13 mouse cellular contexts compared by ENCODE assay signal in the genomic region with DNA sequence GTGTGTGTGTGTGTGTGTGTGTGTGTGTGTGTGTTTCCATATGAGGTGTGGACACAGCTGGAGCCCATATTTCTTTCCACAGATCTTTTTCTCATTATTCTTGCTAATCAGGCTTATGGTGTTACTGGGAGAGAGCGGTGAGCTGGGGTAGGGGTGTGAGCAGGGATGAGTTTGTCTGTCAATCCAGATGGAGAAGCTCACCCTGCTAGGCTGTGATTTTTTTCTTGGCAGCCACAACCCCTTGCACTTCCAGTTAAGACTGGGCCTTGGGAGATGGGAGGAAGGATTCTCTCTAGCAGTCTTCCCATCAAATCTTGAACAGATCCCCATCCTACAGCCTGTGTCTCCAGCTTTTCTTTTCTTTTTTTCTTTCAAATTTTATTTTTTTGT. TPM values are rescaled to one million over a fixed set of nuclear protein-coding genes. Genes with fewer than 3 reads are reported as not detected.
DNase-seq lines count a peak whose midpoint lies in the region; ATAC-seq and TF ChIP-seq lines count a peak whose summit lies in the region.
"Had no signal": no experiment of that assay in that cellular context is flagged by ENCODE, and none has a peak within 500 bp of the region (broad histone marks: within the 10 kb centered on the region; RNA-seq: fewer than 3 reads in every experiment).

No protein-coding gene starts in this region.

- 78% methylated on average over 1 of the region's 1 CpGs for WGBS in kidney, embryonic 15.5 days
- 43% methylated on average over 1 of the region's 1 CpGs for WGBS in hindbrain, embryonic 15.5 days
- 57% methylated on average over 1 of the region's 1 CpGs for WGBS in stomach, postnatal 0 days

- H3K4me2 ChIP-seq in kidney, embryonic 15.5 days = no peak overlapping the region
- no peak overlapping the region for H3K4me2 ChIP-seq in hindbrain, embryonic 15.5 days
- H3K4me2 ChIP-seq in stomach, postnatal 0 days (replicated peaks; ENCODE audit: low read depth) = no peak overlapping the region

- H3K4me1 ChIP-seq in kidney, embryonic 15.5 days = peaks cover 33% of the 10 kb centered on the region
- peaks cover 2% of the 10 kb centered on the region; the same call in 1 of the 2 replicates for H3K4me1 ChIP-seq in testis, adult 2 months (ENCODE audit: control insufficient read depth, insufficient read depth, low read length)
- H3K4me1 ChIP-seq in hindbrain, embryonic 15.5 days (replicated peaks) = peaks cover 21% of the 10 kb centered on the region
- H3K4me1 ChIP-seq in stomach, postnatal 0 days (replicated peaks; ENCODE audit: control insufficient read depth, insufficient read depth) = 0 out of 2 replicates have a peak, but pooled peaks cover 4% of the 10 kb centered on the region

- H3K36me3 ChIP-seq in kidney, embryonic 15.5 days = peaks cover 23% of the 10 kb centered on the region
- no peaks in the 10 kb centered on the region for H3K36me3 ChIP-seq in testis, adult 2 months (ENCODE audit: control insufficient read depth, insufficient read depth, low read length)
- H3K36me3 ChIP-seq in hindbrain, embryonic 15.5 days = peaks cover 24% of the 10 kb centered on the region
- peaks cover 2% of the 10 kb centered on the region; the same call in 1 of the 2 replicates for H3K36me3 ChIP-seq in stomach, postnatal 0 days (ENCODE audit: control insufficient read depth, insufficient read depth, low read length)
- H3K36me3 ChIP-seq: G1E had no signal

- no peak overlapping the region for H3K4me3 ChIP-seq in kidney, embryonic 15.5 days (replicated peaks)
- no peak overlapping the region for H3K4me3 ChIP-seq in testis, adult 2 months (ENCODE audit: control insufficient read depth, low read depth, low read length)
- no peak overlapping the region for H3K4me3 ChIP-seq in hindbrain, embryonic 15.5 days
- H3K4me3 ChIP-seq in stomach, postnatal 0 days (ENCODE audit: low read depth, low read length) = no peak overlapping the region
- H3K4me3 ChIP-seq: layer of hippocampus, adult 2 months had no signal

- no peak for TF ChIP-seq POLR2A in testis, adult 2 months (IDR thresholded peaks at IDR 0.05; ENCODE audit: control insufficient read depth, low read depth, low read length)

- DNase-seq in kidney, adult 8-10 months = no peak
- DNase-seq in testis, postnatal 14 days (ENCODE audit: low spot score) = no peak
- peak; percentile 46 for DNase-seq in stomach, postnatal 0 days (ENCODE audit: low spot score)
- DNase-seq: adrenal gland, postnatal 14 days; cerebellum, adult 9-10 months; liver had no signal

- no peaks in the 10 kb centered on the region for H3K27me3 ChIP-seq in kidney, embryonic 15.5 days
- no peaks in the 10 kb centered on the region for H3K27me3 ChIP-seq in testis, adult 2 months (ENCODE audit: control insufficient read depth, insufficient read depth, low read length)
- H3K27me3 ChIP-seq in hindbrain, embryonic 15.5 days = no peaks in the 10 kb centered on the region
- H3K27me3 ChIP-seq in stomach, postnatal 0 days (ENCODE audit: control insufficient read depth, insufficient read depth, low read length) = no peaks in the 10 kb centered on the region

- H3K27ac ChIP-seq in kidney, embryonic 15.5 days = peak overlapping the region; percentile 68
- peak overlapping the region; percentile 12; the same call in 1 of the 2 replicates for H3K27ac ChIP-seq in testis, adult 2 months (ENCODE audit: control insufficient read depth, insufficient read depth, low read depth, low read length)
- H3K27ac ChIP-seq in hindbrain, embryonic 15.5 days (replicated peaks) = 0 out of 2 replicates have a peak overlapping the region, but pooled peaks have one; percentile 43
- peak overlapping the region; percentile 88 for H3K27ac ChIP-seq in stomach, postnatal 0 days (replicated peaks)

- no peak for TF ChIP-seq EP300 in stomach, postnatal 0 days (optimal IDR thresholded peaks at IDR 0.05)

- H3K9me3 ChIP-seq in kidney, embryonic 15.5 days (replicated peaks) = no peaks in the 10 kb centered on the region
- no peaks in the 10 kb centered on the region for H3K9me3 ChIP-seq in hindbrain, embryonic 15.5 days
- no peaks in the 10 kb centered on the region for H3K9me3 ChIP-seq in stomach, postnatal 0 days (ENCODE audit: control insufficient read depth, low read length)
- H3K9me3 ChIP-seq: G1E had no signal

- no peak for TF ChIP-seq CTCF in testis, adult 2 months (IDR thresholded peaks at IDR 0.05; ENCODE audit: control insufficient read depth, insufficient read depth, insufficient replicate concordance, low read depth, low read length)
- TF ChIP-seq CTCF in stomach, postnatal 0 days (IDR thresholded peaks at IDR 0.05; ENCODE audit: low read depth) = no peak

- H3K9ac ChIP-seq in kidney, embryonic 15.5 days = no peak overlapping the region
- no peak overlapping the region for H3K9ac ChIP-seq in hindbrain, embryonic 15.5 days
- H3K9ac ChIP-seq in stomach, postnatal 0 days (ENCODE audit: low read length) = no peak overlapping the region

- no peak for ATAC-seq in kidney, embryonic 15.5 days (replicated peaks; ENCODE audit: low FRiP score)
- no peak for ATAC-seq in hindbrain, embryonic 15.5 days (ENCODE audit: low FRiP score, low read depth)
- ATAC-seq in stomach, postnatal 0 days (ENCODE audit: low FRiP score, low TSS enrichment) = 0 out of 2 replicates have a peak, but pooled peaks have one; percentile 10
- ATAC-seq in granulocyte monocyte progenitor cell, adult 5-6 weeks (replicated peaks; ENCODE audit: poor library complexity, severe bottlenecking) = no peak
- ATAC-seq in cerebellum, adult (ENCODE audit: insufficient number of reproducible peaks, low FRiP score, low TSS enrichment) = no peak

RNA-seq across cellular contexts. Expression of a gene that starts 32.9 kb away (rescaled TPM):
- polyA plus RNA-seq in kidney, embryonic 15.5 days (2015; fragmentation: Nextera tagmentation; extraction: Ambion mirVana) = 6.1 and 6.3 TPM in 2 replicates
- 1.1 and 1.3 TPM in 2 replicates for polyA plus RNA-seq in testis, adult 2 months (2012; rRNA removed)
- 12.2 and 13.3 TPM in 2 replicates for polyA plus RNA-seq in hindbrain, embryonic 15.5 days (2015; fragmentation: Nextera tagmentation; extraction: Ambion mirVana)
- 4.2 and 4.7 TPM in 2 replicates for polyA plus RNA-seq in stomach, postnatal 0 days (2015; fragmentation: Nextera tagmentation; extraction: Ambion mirVana)
- total RNA-seq in granulocyte monocyte progenitor cell, adult 5-6 weeks (2014; fragmentation: Nextera tagmentation) = 2.4 and 3.2 TPM in 2 replicates
- total RNA-seq in granulocyte monocyte progenitor cell, adult 5-6 weeks (2017) = 1.1 and 1.4 TPM in 2 replicates
- polyA plus RNA-seq: G1E had no signal

RNA-seq across cellular contexts. Expression of a gene that starts 48.0 kb away (rescaled TPM):
- 32.4 and 32.6 TPM in 2 replicates for polyA plus RNA-seq in kidney, embryonic 15.5 days (2015; fragmentation: Nextera tagmentation; extraction: Ambion mirVana)
- 39.6 and 46.7 TPM in 2 replicates for polyA plus RNA-seq in testis, adult 2 months (2012; rRNA removed)
- polyA plus RNA-seq in hindbrain, embryonic 15.5 days (2015; fragmentation: Nextera tagmentation; extraction: Ambion mirVana) = 35.9 and 36.8 TPM in 2 replicates
- polyA plus RNA-seq in stomach, postnatal 0 days (2015; fragmentation: Nextera tagmentation; extraction: Ambion mirVana) = 11.1 and 11.3 TPM in 2 replicates
- total RNA-seq in granulocyte monocyte progenitor cell, adult 5-6 weeks (2014; fragmentation: Nextera tagmentation) = 92.5 and 103 TPM in 2 replicates
- total RNA-seq in granulocyte monocyte progenitor cell, adult 5-6 weeks (2017) = 77.9 and 121 TPM in 2 replicates

RNA-seq across cellular contexts. Expression of a gene that starts 52.6 kb away (rescaled TPM):
- 42.1 and 42.2 TPM in 2 replicates for polyA plus RNA-seq in kidney, embryonic 15.5 days (2015; fragmentation: Nextera tagmentation; extraction: Ambion mirVana)
- polyA plus RNA-seq in testis, adult 2 months (2012; rRNA removed) = 11.1 and 11.8 TPM in 2 replicates
- polyA plus RNA-seq in hindbrain, embryonic 15.5 days (2015; fragmentation: Nextera tagmentation; extraction: Ambion mirVana) = 26.7 and 28.0 TPM in 2 replicates
- polyA plus RNA-seq in stomach, postnatal 0 days (2015; fragmentation: Nextera tagmentation; extraction: Ambion mirVana) = 20.7 and 22.3 TPM in 2 replicates
- total RNA-seq in granulocyte monocyte progenitor cell, adult 5-6 weeks (2014; fragmentation: Nextera tagmentation) = 52.3 and 53.9 TPM in 2 replicates
- 75.7 and 78.5 TPM in 2 replicates for total RNA-seq in granulocyte monocyte progenitor cell, adult 5-6 weeks (2017)

Comparison
In these comparisons a context has a peak if more than half of its experiments do, and no peak if none do; other contexts are left out.
1. H3K27ac ChIP-seq: peak in every context shown above with its lines; median percentile 88 in stomach, postnatal 0 days; 68 in kidney, embryonic 15.5 days; 43 in hindbrain, embryonic 15.5 days; 12 in testis, adult 2 months.